ENCODE assay signal across 9 mouse cellular contexts in genomic region chr7:39847914-39848782, GRCm38 (mm10).
DNase-seq lines count a peak whose midpoint lies in the region; ATAC-seq and TF ChIP-seq lines count a peak whose summit lies in the region.
"Had no signal": no experiment of that assay in that cellular context is flagged by ENCODE, and none has a peak within 500 bp of the region (broad histone marks: within the 10 kb centered on the region; RNA-seq: fewer than 3 reads in every experiment).

No protein-coding gene starts in this region.

- H3K36me3 ChIP-seq in embryonic facial prominence, embryonic 14.5 days (ENCODE audit: control insufficient read depth, insufficient read depth, low read length) = no peaks in the 10 kb centered on the region
- H3K36me3 ChIP-seq in hindbrain, embryonic 12.5 days = no peaks in the 10 kb centered on the region
- H3K36me3 ChIP-seq in midbrain, embryonic 10.5 days = no peaks in the 10 kb centered on the region
- no peaks in the 10 kb centered on the region for H3K36me3 ChIP-seq in stomach, postnatal 0 days (ENCODE audit: control insufficient read depth, insufficient read depth, low read length)
- H3K36me3 ChIP-seq: embryonic facial prominence, embryonic 15.5 days had no signal

- TF ChIP-seq EP300 in stomach, postnatal 0 days (optimal IDR thresholded peaks at IDR 0.05) = no peak

- H3K4me3 ChIP-seq in embryonic facial prominence, embryonic 14.5 days (ENCODE audit: low read depth, low read length) = no peak overlapping the region
- H3K4me3 ChIP-seq in hindbrain, embryonic 12.5 days = no peak overlapping the region
- H3K4me3 ChIP-seq in midbrain, embryonic 10.5 days = no peak overlapping the region
- H3K4me3 ChIP-seq in stomach, postnatal 0 days (ENCODE audit: low read depth, low read length) = no peak overlapping the region
- H3K4me3 ChIP-seq: embryonic facial prominence, embryonic 15.5 days had no signal

- peak; percentile 71 for TF ChIP-seq CTCF in stomach, postnatal 0 days (IDR thresholded peaks at IDR 0.05; ENCODE audit: low read depth)

- H3K27me3 ChIP-seq in embryonic facial prominence, embryonic 14.5 days (replicated peaks; ENCODE audit: control insufficient read depth, insufficient read depth, low read length) = no peaks in the 10 kb centered on the region
- no peaks in the 10 kb centered on the region for H3K27me3 ChIP-seq in hindbrain, embryonic 12.5 days
- no peaks in the 10 kb centered on the region for H3K27me3 ChIP-seq in midbrain, embryonic 10.5 days (ENCODE audit: low read depth, poor library complexity, severe bottlenecking)
- H3K27me3 ChIP-seq in stomach, postnatal 0 days (ENCODE audit: control insufficient read depth, insufficient read depth, low read length) = no peaks in the 10 kb centered on the region
- H3K27me3 ChIP-seq: embryonic facial prominence, embryonic 15.5 days had no signal

- H3K4me1 ChIP-seq in embryonic facial prominence, embryonic 14.5 days (ENCODE audit: control insufficient read depth, insufficient read depth, low read length) = no peaks in the 10 kb centered on the region
- H3K4me1 ChIP-seq in hindbrain, embryonic 12.5 days = no peaks in the 10 kb centered on the region
- no peaks in the 10 kb centered on the region for H3K4me1 ChIP-seq in midbrain, embryonic 10.5 days
- H3K4me1 ChIP-seq in stomach, postnatal 0 days (replicated peaks; ENCODE audit: control insufficient read depth, insufficient read depth) = no peaks in the 10 kb centered on the region
- H3K4me1 ChIP-seq: embryonic facial prominence, embryonic 15.5 days had no signal

- H3K9ac ChIP-seq in embryonic facial prominence, embryonic 14.5 days (ENCODE audit: low read depth, low read length) = no peak overlapping the region
- H3K9ac ChIP-seq in hindbrain, embryonic 12.5 days = no peak overlapping the region
- no peak overlapping the region for H3K9ac ChIP-seq in stomach, postnatal 0 days (ENCODE audit: low read length)
- H3K9ac ChIP-seq: embryonic facial prominence, embryonic 15.5 days had no signal

- ATAC-seq in embryonic facial prominence, embryonic 14.5 days (ENCODE audit: low read depth) = peak; percentile 44; the same call in 1 of the 2 replicates
- peak; percentile 82 for ATAC-seq in hindbrain, embryonic 12.5 days (ENCODE audit: low FRiP score)
- ATAC-seq in stomach, postnatal 0 days (ENCODE audit: low FRiP score, low TSS enrichment) = no peak

- no peak overlapping the region for H3K27ac ChIP-seq in embryonic facial prominence, embryonic 14.5 days (replicated peaks; ENCODE audit: low read depth, low read length)
- no peak overlapping the region for H3K27ac ChIP-seq in hindbrain, embryonic 12.5 days
- no peak overlapping the region for H3K27ac ChIP-seq in midbrain, embryonic 10.5 days (replicated peaks)
- H3K27ac ChIP-seq in stomach, postnatal 0 days (replicated peaks) = no peak overlapping the region
- H3K27ac ChIP-seq: embryonic facial prominence, embryonic 15.5 days had no signal

- 48% methylated on average over 7 of the region's 7 CpGs for WGBS in embryonic facial prominence, embryonic 14.5 days
- 52% methylated on average over 7 of the region's 7 CpGs for WGBS in hindbrain, embryonic 12.5 days
- 53% methylated on average over 7 of the region's 7 CpGs for WGBS in midbrain, embryonic 10.5 days
- WGBS in stomach, postnatal 0 days = 41% methylated on average over 7 of the region's 7 CpGs

- H3K9me3 ChIP-seq in embryonic facial prominence, embryonic 14.5 days (ENCODE audit: control insufficient read depth, low read length) = no peaks in the 10 kb centered on the region
- H3K9me3 ChIP-seq in hindbrain, embryonic 12.5 days (replicated peaks) = no peaks in the 10 kb centered on the region
- no peaks in the 10 kb centered on the region for H3K9me3 ChIP-seq in midbrain, embryonic 10.5 days (replicated peaks)
- H3K9me3 ChIP-seq in stomach, postnatal 0 days (ENCODE audit: control insufficient read depth, low read length) = no peaks in the 10 kb centered on the region
- H3K9me3 ChIP-seq: embryonic facial prominence, embryonic 15.5 days had no signal

- peak; percentile 58 for DNase-seq in ES-CJ7 (ENCODE audit: low read depth, low spot score)
- DNase-seq in adrenal gland, adult 18-20 months (ENCODE audit: low spot score in 2 of 2) = peak; percentile 24 to 40
- peak; percentile 64 for DNase-seq in embryonic facial prominence, embryonic 14.5 days (ENCODE audit: low spot score)
- DNase-seq in layer of hippocampus, adult 9-10 months (ENCODE audit: low spot score) = peak; percentile 78
- DNase-seq in midbrain, embryonic 10.5 days (ENCODE audit: low spot score) = peak; percentile 19
- DNase-seq in stomach, postnatal 0 days (ENCODE audit: low spot score) = no peak
- DNase-seq in thymus, postnatal 14 days = no peak

- no peak overlapping the region for H3K4me2 ChIP-seq in embryonic facial prominence, embryonic 14.5 days (ENCODE audit: low read depth, low read length)
- no peak overlapping the region for H3K4me2 ChIP-seq in hindbrain, embryonic 12.5 days (replicated peaks)
- no peak overlapping the region for H3K4me2 ChIP-seq in stomach, postnatal 0 days (replicated peaks; ENCODE audit: low read depth)
- H3K4me2 ChIP-seq: embryonic facial prominence, embryonic 15.5 days had no signal

Comparison
In these comparisons a context has a peak if more than half of its experiments do, and no peak if none do; other contexts are left out.
1. DNase-seq: peak in ES-CJ7 (single experiment), adrenal gland, adult 18-20 months (2 of 2), embryonic facial prominence, embryonic 14.5 days (single experiment), layer of hippocampus, adult 9-10 months (single experiment) and midbrain, embryonic 10.5 days (single experiment); none in stomach, postnatal 0 days (single experiment) and thymus, postnatal 14 days (single experiment).